Mouse (Mus musculus): Measurements from ENCODE around the gene Mill1. TPM values are rescaled to one million over a fixed set of nuclear protein-coding genes. Genes with fewer than 3 reads are reported as not detected.
"Not testable (repeated sequence)": the region's sequence is repeated elsewhere in the genome, so short reads cannot be mapped to it uniquely, and the experiment has no call there.

The Mill1 gene
- total RNA-seq (2021) = not detected
- long read RNA-seq, experiment 1 = 0 reads
- long read RNA-seq, experiment 2 = 0 reads

- no peak for DNase-seq
Measured at GRCm38 (mm10) chr7:18245047-18245446, at the start of gene Mill1. Gene Mill1 (plus strand): TSS chr7:18245347.

GRCm38 (mm10) chr7:18210938-18211337 lies 34.2 kb upstream of the Mill1 start:
- peak; percentile 11 for DNase-seq

- DNase-seq = no peak
Measured at GRCm38 (mm10) chr7:18214699-18215098, 30.4 kb upstream of the Mill1 start.

GRCm38 (mm10) chr7:18238561-18238960 lies 6.6 kb upstream of the Mill1 start:
- no peak for DNase-seq

GRCm38 (mm10) chr7:18241217-18241616 lies 3.9 kb upstream of the Mill1 start:
- no peak for DNase-seq

GRCm38 (mm10) chr7:18243959-18244573 lies 1.1 kb upstream of the Mill1 start:
- not testable (repeated sequence) for DNase-seq

GRCm38 (mm10) chr7:18260219-18260618 lies 15.1 kb downstream of the Mill1 start:
- no peak for DNase-seq

- DNase-seq = peak; percentile 3
Measured at GRCm38 (mm10) chr7:18265089-18265488, 19.9 kb downstream of the Mill1 start.

Other genes starting within 250 kb of the Mill1 start
- gene Ceacam13, start 235.5 kb upstream of the Mill1 start, total RNA-seq (2021) = not detected
- not detected for gene Ceacam12, start 179.4 kb upstream of the Mill1 start, total RNA-seq (2021)
- gene Igfl3, start 68.9 kb upstream of the Mill1 start, total RNA-seq (2021) = not detected
- not detected for gene Psg18, start 109.7 kb downstream of the Mill1 start, total RNA-seq (2021)
- not detected for gene Psg28, start 186.7 kb downstream of the Mill1 start, total RNA-seq (2021)
- not detected for gene Psg26, start 238.8 kb downstream of the Mill1 start, total RNA-seq (2021)